Mouse (Mus musculus) heart, postnatal 0 days (tissue): ENCODE data around the gene Arhgap25. TPM values are rescaled to one million over a fixed set of nuclear protein-coding genes. Genes with fewer than 3 reads are reported as not detected.

ENCODE experiments used
- ATAC-seq: fragments of 200-750 bp; cut with Nextera tagmentation; 2 replicates; pipeline ENCODE4 v1.8.0; 2017; ENCODE audit warnings: low read depth, moderate number of reproducible peaks, moderate library complexity; ENCODE audit not compliant: insufficient read depth
- DNase-seq: peaks from one replicate; pipeline ENCODE4 v3.0.0-alpha.2; 2016; ENCODE audit warnings: low spot score
- H3K27ac ChIP-seq: fragments of 300-500 bp; sonication (generic); 2 replicates; pipeline ENCODE4 v1.5.1; 2014; ENCODE audit warnings: low read depth, mild to moderate bottlenecking
- H3K27me3 ChIP-seq: fragments of 300-500 bp; sonication (generic); 2 replicates; pipeline ENCODE4 v1.6.1; 2014; ENCODE audit warnings: low read length, mixed read lengths; ENCODE audit not compliant: control insufficient read depth, insufficient read depth
- H3K36me3 ChIP-seq: fragments of 300-500 bp; sonication (generic); replicated peaks from 2 replicates; pipeline ENCODE4 v1.6.1; 2014; ENCODE audit warnings: low read length, mixed read lengths; ENCODE audit not compliant: control insufficient read depth, insufficient read depth
- H3K4me1 ChIP-seq: fragments of 300-500 bp; sonication (generic); 2 replicates; pipeline ENCODE4 v1.6.1; 2014; ENCODE audit warnings: antibody characterized with exemption; ENCODE audit not compliant: control insufficient read depth, insufficient read depth
- H3K4me2 ChIP-seq: fragments of 300-500 bp; sonication (generic); 2 replicates; pipeline ENCODE4 v1.6.1; 2014; ENCODE audit warnings: low read depth, mild to moderate bottlenecking, low read length, moderate library complexity
- H3K4me3 ChIP-seq: fragments of 300-500 bp; sonication (generic); 2 replicates; pipeline ENCODE4 v1.5.1; 2014; ENCODE audit warnings: low read depth, low read length
- H3K9ac ChIP-seq: fragments of 300-500 bp; sonication (generic); replicated peaks from 2 replicates; pipeline ENCODE4 v1.6.1; 2014; ENCODE audit warnings: low read depth, low read length, mixed read lengths
- H3K9me3 ChIP-seq: fragments of 300-500 bp; sonication (generic); replicated peaks from 2 replicates; pipeline ENCODE4 v1.6.1; 2016; ENCODE audit warnings: low read length; ENCODE audit not compliant: control insufficient read depth
- CTCF ChIP-seq: IDR thresholded peaks from 2 replicates; pipeline ENCODE4 v1.5.1; 2016; ENCODE audit warnings: antibody characterized with exemption, control low read depth, low read depth
- EP300 ChIP-seq: IDR thresholded peaks from 2 replicates; pipeline ENCODE4 v1.6.1; 2016; ENCODE audit warnings: antibody characterized with exemption, low read depth
- WGBS: fragments of 180-500 bp; shearing (Covaris S2); extraction: QIAGEN DNeasy Blood & Tissue Kit; methylation state at CpG from one replicate; pipeline ENCODE4 v1.1.7; 2014; 5-methylcytosine and 5-hydroxymethylcytosine counted together
- polyA plus RNA-seq: library from polyadenylated mRNA; unstranded; fragments of >200 nt; fragmentation: Nextera tagmentation; extraction: Ambion mirVana; gene quantifications from 2 replicates; pipeline ENCODE4 v1.2.1, GENCODE M21; 2015
- total RNA-seq: library from RNA; depleted of rRNA; stranded (reverse); fragments of >200 nt; gene quantifications from 2 replicates; pipeline ENCODE4 v1.2.3, GENCODE M21; 2014; ENCODE audit warnings: low replicate concordance

Gene Arhgap25
- total and polyA plus RNA-seq, 2 experiments from 2014 or later: 1.6 to 3.2 TPM

- no peak for DNase-seq
Observed at GRCm38 (mm10) chr6:87542027-87542426, 9.0 kb upstream of the Arhgap25 start.

GRCm38 (mm10) chr6:87541171-87541571 lies 8.1 kb upstream of the Arhgap25 start:
- no peak for TF ChIP-seq CTCF
- TF ChIP-seq EP300: no peak
- H3K27ac ChIP-seq: no peak overlapping the region; the same call in 1 of the 2 replicates
- no peaks in the 10 kb centered on the region for H3K36me3 ChIP-seq
- H3K4me3 ChIP-seq: no peak overlapping the region
- no peak overlapping the region for H3K9ac ChIP-seq
- WGBS: 67% methylated on average over 6 of the region's 6 CpGs
- DNase-seq (no peak), ATAC-seq (no peak; the same call in 1 of the 2 replicates)
- no peak overlapping the region for H3K4me2 ChIP-seq
- no peaks in the 10 kb centered on the region for H3K27me3 ChIP-seq
- H3K4me1 ChIP-seq: no peaks in the 10 kb centered on the region
- H3K9me3 ChIP-seq: peaks cover under 1% of the 10 kb centered on the region; the same call in 1 of the 2 replicates

More at GRCm38 (mm10) chr6:87542027-87542426, 9.0 kb upstream of the Arhgap25 start:
- Histone ChIP-seq H3K36me3 (no peaks in the 10 kb centered on the region), H3K9me3 (peaks cover 6% of the 10 kb centered on the region), H3K9ac (no peak overlapping the region), H3K4me2 (no peak overlapping the region; the same call in 1 of the 2 replicates), H3K27me3 (no peaks in the 10 kb centered on the region), H3K4me3 (no peak overlapping the region), H3K27ac (no peak overlapping the region), H3K4me1 (no peaks in the 10 kb centered on the region)
- TF ChIP-seq EP300: no peak
- no peak for TF ChIP-seq CTCF
- 32% methylated on average over 9 of the region's 9 CpGs for WGBS
- no peak for ATAC-seq

GRCm38 (mm10) chr6:87538376-87539270 lies 5.6 kb upstream of the Arhgap25 start:
- Histone ChIP-seq H3K27ac (no peak overlapping the region), H3K9me3 (no peaks in the 10 kb centered on the region), H3K9ac (no peak overlapping the region), H3K4me1 (no peaks in the 10 kb centered on the region), H3K4me3 (no peak overlapping the region), H3K36me3 (no peaks in the 10 kb centered on the region), H3K27me3 (no peaks in the 10 kb centered on the region), H3K4me2 (no peak overlapping the region)
- no peak for TF ChIP-seq CTCF
- TF ChIP-seq EP300: no peak
- DNase-seq (no peak), ATAC-seq (no peak)
- 75% methylated on average over 15 of the region's 15 CpGs for WGBS

- DNase-seq (no peak), ATAC-seq (no peak)
- no peaks in the 10 kb centered on the region for H3K4me1 ChIP-seq
- no peaks in the 10 kb centered on the region for H3K36me3 ChIP-seq
- 61% methylated on average over 5 of the region's 5 CpGs for WGBS
- H3K27me3 ChIP-seq: no peaks in the 10 kb centered on the region
- no peak overlapping the region for H3K27ac ChIP-seq
- no peak overlapping the region for H3K4me3 ChIP-seq
- no peaks in the 10 kb centered on the region for H3K9me3 ChIP-seq
- H3K4me2 ChIP-seq: no peak overlapping the region
- no peak for TF ChIP-seq EP300
- TF ChIP-seq CTCF: no peak
- no peak overlapping the region for H3K9ac ChIP-seq
Observed at GRCm38 (mm10) chr6:87537678-87538077, 4.6 kb upstream of the Arhgap25 start.

GRCm38 (mm10) chr6:87536270-87536669 lies 3.2 kb upstream of the Arhgap25 start:
- Histone ChIP-seq H3K4me3 (no peak overlapping the region), H3K27me3 (no peaks in the 10 kb centered on the region), H3K4me1 (no peaks in the 10 kb centered on the region), H3K9me3 (no peaks in the 10 kb centered on the region), H3K36me3 (no peaks in the 10 kb centered on the region), H3K9ac (no peak overlapping the region), H3K27ac (no peak overlapping the region), H3K4me2 (no peak overlapping the region)
- DNase-seq: no peak
- TF ChIP-seq CTCF (no peak), EP300 (no peak)
- 74% methylated on average over 8 of the region's 8 CpGs for whole genome bisulfite sequencing
- no peak for ATAC-seq

- Histone ChIP-seq H3K27ac (no peak overlapping the region), H3K9me3 (no peaks in the 10 kb centered on the region), H3K4me2 (no peak overlapping the region), H3K27me3 (no peaks in the 10 kb centered on the region), H3K4me1 (no peaks in the 10 kb centered on the region), H3K4me3 (no peak overlapping the region), H3K9ac (no peak overlapping the region), H3K36me3 (no peaks in the 10 kb centered on the region)
- no peak for ATAC-seq
- WGBS: 40% methylated on average over 9 of the region's 9 CpGs
- TF ChIP-seq CTCF (no peak), EP300 (no peak)
- DNase-seq: no peak
Observed at GRCm38 (mm10) chr6:87535651-87536050, 2.6 kb upstream of the Arhgap25 start.
